Comparison of ENCODE assay signal across 28 mouse cellular contexts in genomic region chr1:133103315-133103714, GRCm38 (mm10). TPM values are rescaled to one million over a fixed set of nuclear protein-coding genes. Genes with fewer than 3 reads are reported as not detected.
DNase-seq lines count a peak whose midpoint lies in the region; ATAC-seq and TF ChIP-seq lines count a peak whose summit lies in the region.
"Had no signal": no experiment of that assay in that cellular context is flagged by ENCODE, and none has a peak within 500 bp of the region (broad histone marks: within the 10 kb centered on the region; RNA-seq: fewer than 3 reads in every experiment).

No protein-coding gene starts in this region.

- no peak for ATAC-seq in intestine, embryonic 16.5 days
- no peak for ATAC-seq in intestine, embryonic 15.5 days
- no peak for ATAC-seq in lung, postnatal 0 days
- ATAC-seq: forebrain, embryonic 15.5 days; hindbrain, postnatal 0 days; Patski had no signal

- 0 out of 2 replicates have a peak overlapping the region, but pooled peaks have one; percentile 11 for H3K9ac ChIP-seq in intestine, embryonic 16.5 days (ENCODE audit: low read depth, low read length)
- H3K9ac ChIP-seq in intestine, embryonic 15.5 days = no peak overlapping the region
- no peak overlapping the region for H3K9ac ChIP-seq in lung, postnatal 0 days (replicated peaks; ENCODE audit: low read depth)
- H3K9ac ChIP-seq: embryonic facial prominence, embryonic 13.5 days; forebrain, embryonic 12.5 days; forebrain, embryonic 15.5 days; heart, embryonic 13.5 days; hindbrain, embryonic 14.5 days had no signal

- no peaks in the 10 kb centered on the region for H3K27me3 ChIP-seq in intestine, embryonic 16.5 days (replicated peaks; ENCODE audit: control insufficient read depth, insufficient read depth, low read length)
- H3K27me3 ChIP-seq in intestine, embryonic 15.5 days (replicated peaks) = no peaks in the 10 kb centered on the region
- H3K27me3 ChIP-seq in lung, postnatal 0 days (replicated peaks; ENCODE audit: insufficient read depth, low read length) = no peaks in the 10 kb centered on the region
- peaks cover 19% of the 10 kb centered on the region for H3K27me3 ChIP-seq in myocyte (ENCODE audit: control insufficient read depth, insufficient read depth, insufficient read length)
- H3K27me3 ChIP-seq: embryonic facial prominence, embryonic 13.5 days; forebrain, embryonic 12.5 days; forebrain, embryonic 15.5 days; heart, embryonic 13.5 days; Patski had no signal

- peak; percentile 51 for DNase-seq in lung, postnatal 25 days (ENCODE audit: low spot score)
- DNase-seq in lung, postnatal 0 days (ENCODE audit: low spot score) = no peak
- no peak for DNase-seq in kidney, adult 18-20 months
- DNase-seq: adrenal gland, adult 2 months; adrenal gland, postnatal 14 days; cerebellum, adult 11-12 months; cerebellum, adult 8-10 months; cerebellum, postnatal 10 days; cerebellum, postnatal 36 days; embryo, embryonic 11 days; gastrocnemius, postnatal 10 days; gastrocnemius, postnatal 36 days; heart, adult 2 months; heart, postnatal 14 days; heart, postnatal 4 days had no signal

- no peak overlapping the region for H3ac ChIP-seq in myocyte (ENCODE audit: control insufficient read depth, insufficient read length)

- no peak for TF ChIP-seq POLR2A in myocyte (IDR thresholded peaks at IDR 0.05; ENCODE audit: insufficient read length, low read depth)

- no peak for TF ChIP-seq EP300 in lung, postnatal 0 days (IDR thresholded peaks at IDR 0.05)

- no peak overlapping the region for H3K27ac ChIP-seq in intestine, embryonic 16.5 days (ENCODE audit: low read length)
- no peak overlapping the region for H3K27ac ChIP-seq in intestine, embryonic 15.5 days
- H3K27ac ChIP-seq in lung, postnatal 0 days (ENCODE audit: low read length) = no peak overlapping the region
- H3K27ac ChIP-seq: embryonic facial prominence, embryonic 10.5 days; embryonic facial prominence, embryonic 13.5 days; forebrain, embryonic 12.5 days; forebrain, embryonic 15.5 days; heart, adult 2 months; heart, embryonic 10.5 days; heart, embryonic 13.5 days; hindbrain, embryonic 14.5 days; hindbrain, postnatal 0 days had no signal

- peaks cover 16% of the 10 kb centered on the region; the same call in 1 of the 2 replicates for H3K36me3 ChIP-seq in intestine, embryonic 16.5 days (ENCODE audit: control insufficient read depth, insufficient read depth, low read length)
- H3K36me3 ChIP-seq in intestine, embryonic 15.5 days = peaks cover 20% of the 10 kb centered on the region; the same call in 1 of the 2 replicates
- H3K36me3 ChIP-seq in lung, postnatal 0 days (ENCODE audit: insufficient read depth, low read length) = peaks cover 4% of the 10 kb centered on the region; the same call in 1 of the 2 replicates
- H3K36me3 ChIP-seq in myocyte (ENCODE audit: control insufficient read depth, insufficient read depth) = peaks cover 4% of the 10 kb centered on the region

- no peak overlapping the region for H3K4me3 ChIP-seq in intestine, embryonic 16.5 days (ENCODE audit: low read length)
- H3K4me3 ChIP-seq in intestine, embryonic 15.5 days (replicated peaks) = no peak overlapping the region
- H3K4me3 ChIP-seq in lung, postnatal 0 days (ENCODE audit: low read depth, low read length) = no peak overlapping the region
- H3K4me3 ChIP-seq in myocyte = no peak overlapping the region
- H3K4me3 ChIP-seq: embryonic facial prominence, embryonic 10.5 days; embryonic facial prominence, embryonic 13.5 days; erythroblast, embryonic 14.5 days; forebrain, embryonic 12.5 days; forebrain, embryonic 15.5 days; heart, adult 2 months; heart, embryonic 10.5 days; heart, embryonic 13.5 days had no signal

- H3K4me2 ChIP-seq in intestine, embryonic 16.5 days (ENCODE audit: low read depth, low read length) = no peak overlapping the region
- no peak overlapping the region for H3K4me2 ChIP-seq in intestine, embryonic 15.5 days (replicated peaks)
- H3K4me2 ChIP-seq in lung, postnatal 0 days (replicated peaks; ENCODE audit: low read depth, low read length) = no peak overlapping the region
- peak overlapping the region; percentile 15 for H3K4me2 ChIP-seq in myocyte (ENCODE audit: low read depth)
- H3K4me2 ChIP-seq: embryonic facial prominence, embryonic 13.5 days; forebrain, embryonic 12.5 days; forebrain, embryonic 15.5 days; heart, embryonic 13.5 days; hindbrain, embryonic 14.5 days had no signal

- TF ChIP-seq CTCF in lung, postnatal 0 days (IDR thresholded peaks at IDR 0.05) = no peak

- H3K4me1 ChIP-seq in intestine, embryonic 16.5 days (ENCODE audit: control insufficient read depth, insufficient read depth, low read length) = no peaks in the 10 kb centered on the region
- H3K4me1 ChIP-seq in intestine, embryonic 15.5 days (replicated peaks) = no peaks in the 10 kb centered on the region
- H3K4me1 ChIP-seq in lung, postnatal 0 days (ENCODE audit: insufficient read depth, low read depth, low read length) = no peaks in the 10 kb centered on the region
- H3K4me1 ChIP-seq: embryonic facial prominence, embryonic 13.5 days; forebrain, embryonic 12.5 days; forebrain, embryonic 15.5 days; heart, embryonic 13.5 days had no signal

- H3K79me2 ChIP-seq in myocyte (ENCODE audit: control insufficient read depth, insufficient read depth) = no peaks in the 10 kb centered on the region

- 98% methylated on average over 7 of the region's 7 CpGs for WGBS in intestine, embryonic 16.5 days
- WGBS in intestine, embryonic 15.5 days = 92% methylated on average over 7 of the region's 7 CpGs
- WGBS in lung, postnatal 0 days = 87% methylated on average over 7 of the region's 7 CpGs

- H3K9me3 ChIP-seq in intestine, embryonic 16.5 days (ENCODE audit: control insufficient read depth, low read length) = no peaks in the 10 kb centered on the region
- H3K9me3 ChIP-seq in intestine, embryonic 15.5 days = no peaks in the 10 kb centered on the region
- no peaks in the 10 kb centered on the region for H3K9me3 ChIP-seq in lung, postnatal 0 days (ENCODE audit: low read length)
- H3K9me3 ChIP-seq: embryonic facial prominence, embryonic 10.5 days; embryonic facial prominence, embryonic 13.5 days; forebrain, embryonic 12.5 days; forebrain, embryonic 15.5 days; heart, embryonic 10.5 days; heart, embryonic 13.5 days had no signal

TF ChIP-seq in myocyte, 11 proteins besides CTCF, POLR2A, EP300 and RAD21:
- TF ChIP-seq TCF3 (IDR thresholded peaks at IDR 0.05; ENCODE audit: insufficient read length, low read depth) (no peak), MYOG (IDR thresholded peaks at IDR 0.05; ENCODE audit: control insufficient read depth in 1 of 3, insufficient read depth in 1 of 3, insufficient read length in 2 of 3, low read depth in 2 of 3) (no peak), SRF (IDR thresholded peaks at IDR 0.05; ENCODE audit: control insufficient read depth, insufficient read length, low read depth) (no peak), POLR2AphosphoS2 (IDR thresholded peaks at IDR 0.05; ENCODE audit: insufficient read length, low read depth) (no peak), E2F4 (IDR thresholded peaks at IDR 0.05; ENCODE audit: insufficient read depth) (no peak), CEBPB (IDR thresholded peaks at IDR 0.05; ENCODE audit: insufficient read depth, poor library complexity, severe bottlenecking) (no peak), MAX (IDR thresholded peaks at IDR 0.05; ENCODE audit: low read depth) (no peak), USF1 (IDR thresholded peaks at IDR 0.05; ENCODE audit: low read depth) (no peak), MYOD1 (IDR thresholded peaks at IDR 0.05; ENCODE audit: control insufficient read depth in 1 of 3, insufficient read length in 2 of 3, low read depth in 2 of 3) (no peak), REST (IDR thresholded peaks at IDR 0.05; ENCODE audit: insufficient read depth, insufficient read length) (no peak)

RNA-seq across cellular contexts. Expression of gene Ppp1r15b, which starts 27.6 kb away (rescaled TPM):
- 48.0 and 53.7 TPM in 2 replicates for polyA plus RNA-seq in intestine, embryonic 16.5 days (2015; fragmentation: Nextera tagmentation; extraction: Ambion mirVana)
- 46.7 and 46.9 TPM in 2 replicates for polyA plus RNA-seq in intestine, embryonic 15.5 days (2015; fragmentation: Nextera tagmentation; extraction: Ambion mirVana)
- polyA plus RNA-seq in lung, postnatal 0 days (2015; fragmentation: Nextera tagmentation; extraction: Ambion mirVana) = 19.5 and 20.0 TPM in 2 replicates
- 30.9 TPM for polyA plus RNA-seq in myocyte (2012; fragmentation: generic; extraction: Trizol)

RNA-seq across cellular contexts. Expression of gene Pik3c2b, which starts 57.8 kb away (rescaled TPM):
- 5.2 and 5.3 TPM in 2 replicates for polyA plus RNA-seq in intestine, embryonic 16.5 days (2015; fragmentation: Nextera tagmentation; extraction: Ambion mirVana)
- 6.1 and 7.0 TPM in 2 replicates for polyA plus RNA-seq in intestine, embryonic 15.5 days (2015; fragmentation: Nextera tagmentation; extraction: Ambion mirVana)
- 4.3 and 4.6 TPM in 2 replicates for polyA plus RNA-seq in lung, postnatal 0 days (2015; fragmentation: Nextera tagmentation; extraction: Ambion mirVana)
- polyA plus RNA-seq in myocyte (2012; fragmentation: generic; extraction: Trizol) = 1.8 TPM
